Mouse (Mus musculus) embryo, embryonic 11.5 days (tissue): ENCODE measurements at regions not wholly inside any gene's neighbourhood (a gene's known extent, or its start where the extent isn't known, plus 50 kb on each side); places are given as distances from the start of the nearest gene placed in this dataset.

Source experiments
- DNase-seq: peaks from one replicate; pipeline ENCODE4 v3.0.0-alpha.2; 2012; ENCODE audit warnings: low read depth, low spot score

DNA sequence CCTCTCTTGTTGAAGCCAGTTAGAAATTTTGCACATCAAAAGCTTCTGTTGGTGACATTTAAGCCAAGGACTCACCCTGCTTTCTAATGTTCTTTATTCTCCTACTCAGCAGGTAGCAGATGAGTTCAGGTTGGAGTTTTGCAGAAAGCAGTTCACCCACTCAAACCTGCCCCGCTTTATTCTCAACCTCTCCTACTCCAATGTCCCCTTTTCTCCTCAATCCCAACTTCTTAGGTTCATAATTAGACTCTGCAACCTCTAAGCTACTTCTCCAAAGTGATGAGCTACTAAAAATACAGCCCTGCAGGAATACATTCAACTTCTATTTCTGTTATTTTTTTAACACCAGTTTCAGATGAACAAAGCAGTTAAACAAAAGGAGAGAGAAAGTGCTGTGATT, 572.2 kb downstream of the Brinp1 start:
- no peak for DNase-seq

- DNase-seq, result no peak
Observed at GRCm38 (mm10) chr4:68367983-68368382, 586.2 kb downstream of the Brinp1 start.

DNA sequence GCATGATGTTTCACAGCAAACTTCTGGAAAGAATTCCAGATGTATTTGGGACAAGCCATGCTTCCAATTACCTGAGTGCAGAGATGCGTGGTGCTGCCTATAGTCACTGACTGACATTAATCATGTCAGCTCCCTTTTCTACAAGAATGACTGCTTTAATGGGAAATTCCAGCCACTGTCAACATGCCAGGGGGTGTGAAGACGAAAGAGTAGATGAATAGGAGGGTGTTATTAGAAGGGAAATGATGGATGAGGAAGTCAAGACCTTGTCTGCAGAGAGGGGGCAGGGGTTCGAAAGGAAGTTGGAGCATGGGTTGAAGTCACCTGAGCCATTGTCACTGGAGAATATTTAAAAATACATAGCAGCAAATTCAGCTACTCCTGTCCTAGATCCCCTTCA, 634.6 kb downstream of the Brinp1 start:
- peak; percentile 1 for DNase-seq

GRCm38 (mm10) chr4:68312751-68313150, 641.4 kb downstream of the Brinp1 start:
- no peak for DNase-seq

- no peak for DNase-seq
Observed at GRCm38 (mm10) chr4:68284845-68285244, 669.4 kb downstream of the Brinp1 start.

DNA sequence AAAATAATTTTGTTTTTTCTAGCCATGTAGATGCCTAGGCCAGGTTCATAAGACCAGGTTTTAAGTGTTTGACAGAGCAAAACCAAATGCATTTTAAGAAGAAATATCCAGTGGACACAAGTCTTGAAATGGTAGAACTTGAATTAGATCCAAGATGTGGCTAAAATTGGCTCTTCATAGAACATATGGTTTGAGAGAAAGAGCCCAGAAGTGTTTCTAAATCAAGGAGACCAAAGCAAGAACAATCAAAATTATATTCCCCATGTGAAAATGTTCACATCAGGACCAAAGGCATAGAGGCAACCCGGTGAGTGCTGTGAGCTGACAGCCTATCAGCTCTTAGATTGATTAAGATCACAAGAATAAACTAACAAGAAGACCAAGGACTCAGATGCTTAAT, 673.3 kb downstream of the Brinp1 start:
- no peak for DNase-seq

GRCm38 (mm10) chr4:68275063-68275708, 679.0 kb downstream of the Brinp1 start:
- no peak for DNase-seq
